Mouse (Mus musculus) neural tube, embryonic 14.5 days (tissue): ENCODE results near the gene Dpf3. TPM values are rescaled to one million over a fixed set of nuclear protein-coding genes. Genes with fewer than 3 reads are reported as not detected.

Experiments used
- ATAC-seq: fragments of 200-750 bp; cut with Nextera tagmentation; 2 replicates; pipeline ENCODE4 v1.8.0; 2017; ENCODE audit warnings: low read depth, mild to moderate bottlenecking, moderate TSS enrichment, moderate library complexity
- H3K27ac ChIP-seq: fragments of 300-500 bp; sonication (generic); 2 replicates; pipeline ENCODE4 v1.5.1; 2014; ENCODE audit warnings: low read depth, mild to moderate bottlenecking, control low read depth, low read length, moderate library complexity, mixed read lengths
- H3K27me3 ChIP-seq: fragments of 300-500 bp; sonication (generic); 2 replicates; pipeline ENCODE4 v1.6.1; 2014; ENCODE audit warnings: low read length; ENCODE audit not compliant: control insufficient read depth, insufficient read depth
- H3K36me3 ChIP-seq: fragments of 300-500 bp; sonication (generic); 2 replicates; pipeline ENCODE4 v1.6.1; 2014; ENCODE audit warnings: low read length, mixed read lengths; ENCODE audit not compliant: control insufficient read depth, insufficient read depth
- H3K4me1 ChIP-seq: fragments of 300-500 bp; sonication (generic); 2 replicates; pipeline ENCODE4 v1.6.1; 2014; ENCODE audit warnings: low read length; ENCODE audit not compliant: control insufficient read depth, insufficient read depth
- H3K4me2 ChIP-seq: fragments of 300-500 bp; sonication (generic); 2 replicates; pipeline ENCODE4 v1.6.1; 2014; ENCODE audit warnings: mild to moderate bottlenecking, low read depth, low read length, control low read depth
- H3K4me3 ChIP-seq: fragments of 300-500 bp; sonication (generic); 2 replicates; pipeline ENCODE4 v1.5.1; 2014; ENCODE audit warnings: low read depth, low read length, control low read depth, mixed read lengths
- H3K9ac ChIP-seq: fragments of 300-500 bp; sonication (generic); replicated peaks from 2 replicates; pipeline ENCODE4 v1.6.1; 2014; ENCODE audit warnings: low read depth, mild to moderate bottlenecking, control low read depth, low read length, mixed read lengths
- H3K9me3 ChIP-seq: fragments of 300-500 bp; sonication (generic); 2 replicates; pipeline ENCODE4 v1.6.1; 2016; ENCODE audit warnings: low read length; ENCODE audit not compliant: control insufficient read depth
- WGBS: fragments of 180-500 bp; shearing (Covaris S2); extraction: QIAGEN DNeasy Blood & Tissue Kit; methylation state at CpG from one replicate; pipeline ENCODE4 v1.1.7; 2014; 5-methylcytosine and 5-hydroxymethylcytosine counted together
- polyA plus RNA-seq: library from polyadenylated mRNA; unstranded; fragments of >200 nt; fragmentation: Nextera tagmentation; extraction: Ambion mirVana; gene quantifications from 2 replicates; pipeline ENCODE4 v1.2.1, GENCODE M21; 2014

Gene Dpf3
- polyA plus RNA-seq, 1 experiment from 2014 or later: 29.2 TPM

DNA sequence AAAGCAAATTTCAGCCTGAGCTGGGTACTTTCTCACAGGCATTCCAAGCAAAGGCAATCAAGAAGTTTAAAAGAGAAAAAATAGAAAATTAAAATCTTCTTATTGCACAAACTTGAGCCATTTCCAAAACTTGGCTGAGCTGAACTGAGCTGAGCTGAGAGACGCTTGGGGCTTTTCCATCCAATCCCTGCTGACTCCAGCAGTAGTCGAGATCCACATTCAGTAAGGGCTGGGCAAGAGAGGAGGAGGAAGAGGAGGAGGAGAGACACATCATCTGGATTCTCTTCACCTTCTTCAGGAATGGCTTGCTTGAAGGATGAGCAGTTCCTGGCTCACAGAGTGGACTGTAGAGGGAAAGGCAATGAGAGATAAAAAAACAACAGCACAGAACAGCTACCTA lies 227.0 kb downstream of the Dpf3 start:
- no peak overlapping the region for H3K4me3 ChIP-seq
- no peak overlapping the region for H3K4me2 ChIP-seq
- H3K27me3 ChIP-seq: no peaks in the 10 kb centered on the region
- ATAC-seq: no peak
- H3K4me1 ChIP-seq: no peaks in the 10 kb centered on the region
- no peak overlapping the region for H3K27ac ChIP-seq
- 88% methylated on average over 2 of the region's 2 CpGs for WGBS
- no peaks in the 10 kb centered on the region for H3K9me3 ChIP-seq
- no peak overlapping the region for H3K9ac ChIP-seq
- H3K36me3 ChIP-seq: no peaks in the 10 kb centered on the region

- Histone ChIP-seq H3K4me1 (no peaks in the 10 kb centered on the region), H3K36me3 (no peaks in the 10 kb centered on the region), H3K27me3 (no peaks in the 10 kb centered on the region), H3K4me2 (no peak overlapping the region), H3K9me3 (no peaks in the 10 kb centered on the region), H3K9ac (no peak overlapping the region), H3K27ac (no peak overlapping the region), H3K4me3 (no peak overlapping the region)
- ATAC-seq: no peak
- 88% methylated on average over 4 of the region's 4 CpGs for WGBS
Observed at GRCm38 (mm10) chr12:83254399-83254798, 233.1 kb downstream of the Dpf3 start.

- H3K4me3 ChIP-seq: no peak overlapping the region
- WGBS: 86% methylated on average over 3 of the region's 3 CpGs
Observed at GRCm38 (mm10) chr12:83249066-83249465, 238.4 kb downstream of the Dpf3 start.

DNA sequence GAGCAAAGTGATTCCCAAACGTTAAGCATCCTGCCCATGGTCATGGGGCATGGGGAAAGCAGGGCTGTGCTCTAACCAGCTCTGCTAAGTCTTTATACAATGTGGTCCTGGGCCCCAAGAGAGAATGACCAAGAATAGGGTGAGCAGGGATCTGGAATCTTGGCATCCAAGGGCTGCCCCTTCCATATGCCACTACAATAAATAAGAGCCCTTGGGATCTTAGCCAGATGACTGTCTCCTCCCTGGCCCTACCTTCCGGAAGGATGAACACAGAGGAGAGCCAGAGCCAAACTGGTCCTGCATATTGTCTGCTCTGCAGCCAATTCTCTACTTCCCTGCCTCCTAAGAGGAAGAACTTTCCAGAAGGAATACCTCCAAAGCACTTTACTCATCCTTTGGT lies 238.9 kb downstream of the Dpf3 start:
- Histone ChIP-seq H3K4me2 (no peak overlapping the region), H3K9me3 (no peaks in the 10 kb centered on the region), H3K4me1 (no peaks in the 10 kb centered on the region), H3K36me3 (no peaks in the 10 kb centered on the region), H3K27me3 (no peaks in the 10 kb centered on the region), H3K27ac (no peak overlapping the region), H3K9ac (no peak overlapping the region), H3K4me3 (no peak overlapping the region)
- 76% methylated on average over 2 of the region's 2 CpGs for WGBS
- ATAC-seq: no peak

More at GRCm38 (mm10) chr12:83249066-83249465, 238.4 kb downstream of the Dpf3 start:
- no peaks in the 10 kb centered on the region for H3K9me3 ChIP-seq
- ATAC-seq: no peak
- no peaks in the 10 kb centered on the region for H3K36me3 ChIP-seq
- no peaks in the 10 kb centered on the region for H3K4me1 ChIP-seq
- H3K27me3 ChIP-seq: no peaks in the 10 kb centered on the region
- no peak overlapping the region for H3K9ac ChIP-seq
- no peak overlapping the region for H3K4me2 ChIP-seq
- no peak overlapping the region for H3K27ac ChIP-seq

DNA sequence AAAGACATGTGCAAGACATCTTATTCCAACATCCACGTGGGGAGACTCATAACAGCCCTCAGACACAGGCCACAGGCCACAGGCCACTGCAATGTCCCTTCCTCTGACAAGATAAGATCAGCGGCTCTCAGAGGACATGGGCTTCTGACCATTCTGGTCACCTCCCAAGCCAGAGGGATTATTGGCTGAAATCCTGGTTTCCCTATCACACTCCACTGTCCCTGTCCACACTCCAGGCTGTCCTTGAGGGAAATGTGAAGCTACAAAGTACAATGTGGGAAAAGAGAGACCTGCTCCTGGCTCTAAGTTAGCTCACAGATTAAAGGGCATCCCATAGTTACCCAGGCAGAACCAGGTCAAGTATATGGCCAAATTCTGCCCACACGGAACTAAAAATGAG lies 239.8 kb downstream of the Dpf3 start:
- Histone ChIP-seq H3K4me2 (no peak overlapping the region), H3K4me3 (no peak overlapping the region), H3K9me3 (no peaks in the 10 kb centered on the region), H3K27ac (no peak overlapping the region), H3K9ac (no peak overlapping the region), H3K36me3 (no peaks in the 10 kb centered on the region), H3K4me1 (no peaks in the 10 kb centered on the region), H3K27me3 (no peaks in the 10 kb centered on the region)
- ATAC-seq: no peak
- WGBS: 89% methylated on average over 3 of the region's 3 CpGs

GRCm38 (mm10) chr12:83241022-83241421 lies 246.5 kb downstream of the Dpf3 start:
- no peaks in the 10 kb centered on the region for H3K27me3 ChIP-seq
- no peak overlapping the region for H3K4me3 ChIP-seq
- H3K4me2 ChIP-seq: no peak overlapping the region
- no peaks in the 10 kb centered on the region for H3K36me3 ChIP-seq
- H3K4me1 ChIP-seq: no peaks in the 10 kb centered on the region
- no peak for ATAC-seq
- no peaks in the 10 kb centered on the region for H3K9me3 ChIP-seq
- 79% methylated on average over 3 of the region's 3 CpGs for WGBS
- H3K27ac ChIP-seq: no peak overlapping the region
- H3K9ac ChIP-seq: no peak overlapping the region

GRCm38 (mm10) chr12:83240571-83240970 lies 246.9 kb downstream of the Dpf3 start:
- H3K4me1 ChIP-seq: no peaks in the 10 kb centered on the region
- no peak overlapping the region for H3K4me2 ChIP-seq
- H3K36me3 ChIP-seq: no peaks in the 10 kb centered on the region
- H3K9ac ChIP-seq: no peak overlapping the region
- no peaks in the 10 kb centered on the region for H3K9me3 ChIP-seq
- H3K27ac ChIP-seq: no peak overlapping the region
- H3K27me3 ChIP-seq: no peaks in the 10 kb centered on the region
- H3K4me3 ChIP-seq: no peak overlapping the region
- ATAC-seq: no peak

GRCm38 (mm10) chr12:83235781-83236180 lies 251.7 kb downstream of the Dpf3 start:
- Histone ChIP-seq H3K27me3 (no peaks in the 10 kb centered on the region), H3K36me3 (no peaks in the 10 kb centered on the region), H3K9me3 (no peaks in the 10 kb centered on the region), H3K27ac (no peak overlapping the region), H3K4me1 (no peaks in the 10 kb centered on the region), H3K4me2 (no peak overlapping the region), H3K4me3 (no peak overlapping the region), H3K9ac (no peak overlapping the region)
- 93% methylated on average over 6 of the region's 6 CpGs for WGBS
- ATAC-seq: no peak

DNA sequence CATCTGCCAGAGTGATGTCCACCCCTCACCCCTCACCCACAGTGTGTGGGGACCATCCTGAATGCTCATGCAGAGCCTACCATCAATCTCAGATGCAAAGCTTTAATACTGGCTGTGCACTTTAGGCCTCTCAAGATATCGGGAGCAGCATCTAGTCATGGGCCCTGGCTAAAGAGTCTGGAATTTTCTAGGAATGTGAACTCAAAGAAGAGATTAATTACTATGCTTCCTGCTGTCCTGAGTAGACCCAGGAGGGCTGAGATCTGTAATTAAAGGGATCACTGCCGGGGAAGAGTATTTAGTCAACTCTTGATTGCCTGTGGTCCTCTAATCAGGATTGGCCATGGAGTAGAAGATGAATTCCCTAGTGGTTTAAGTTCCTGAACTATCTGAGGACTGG lies 252.5 kb downstream of the Dpf3 start:
- Histone ChIP-seq H3K27ac (no peak overlapping the region), H3K4me3 (no peak overlapping the region), H3K4me2 (no peak overlapping the region), H3K9me3 (no peaks in the 10 kb centered on the region), H3K9ac (no peak overlapping the region), H3K4me1 (no peaks in the 10 kb centered on the region), H3K27me3 (no peaks in the 10 kb centered on the region), H3K36me3 (no peaks in the 10 kb centered on the region)
- no peak for ATAC-seq
- WGBS: 69% methylated on average over 2 of the region's 2 CpGs

- whole genome bisulfite sequencing: 43% methylated on average over 7 of the region's 7 CpGs
Observed at GRCm38 (mm10) chr12:83233651-83234050, 253.9 kb downstream of the Dpf3 start.

More at GRCm38 (mm10) chr12:83233651-83234050, 253.9 kb downstream of the Dpf3 start:
- no peaks in the 10 kb centered on the region for H3K27me3 ChIP-seq
- no peak for ATAC-seq
- no peak overlapping the region for H3K4me2 ChIP-seq
- no peak overlapping the region for H3K27ac ChIP-seq
- H3K9ac ChIP-seq: no peak overlapping the region
- no peaks in the 10 kb centered on the region for H3K9me3 ChIP-seq
- H3K4me3 ChIP-seq: no peak overlapping the region
- H3K4me1 ChIP-seq: no peaks in the 10 kb centered on the region
- H3K36me3 ChIP-seq: no peaks in the 10 kb centered on the region
